Mouse (Mus musculus) G1E-ER4 (cell line): ENCODE results near the gene Acsf2. TPM values are rescaled to one million over a fixed set of nuclear protein-coding genes. Genes with fewer than 3 reads are reported as not detected.

Experiments used
- GATA1 ChIP-seq: IDR thresholded peaks from one replicate; pipeline ENCODE4 v1.8.0; 2012; ENCODE audit warnings: low read length, inconsistent platforms
- polyA plus RNA-seq: library from polyadenylated mRNA; stranded (reverse); fragments of >175 nt; gene quantifications from 2 replicates; pipeline ENCODE4 v1.2.3, GENCODE M21; 2012

Acsf2 gene
- polyA plus RNA-seq, 1 experiment, result 0.08 TPM

- no peak for TF ChIP-seq GATA1
Observed at GRCm38 (mm10) chr11:94542400-94542799, 59.3 kb downstream of the Acsf2 start.

- TF ChIP-seq GATA1, result no peak
Observed at GRCm38 (mm10) chr11:94539761-94540160, 61.9 kb downstream of the Acsf2 start.

GRCm38 (mm10) chr11:94538733-94539292, 62.9 kb downstream of the Acsf2 start:
- TF ChIP-seq GATA1, result no peak

- TF ChIP-seq GATA1, result no peak
Observed at GRCm38 (mm10) chr11:94533171-94533570, 68.5 kb downstream of the Acsf2 start.

GRCm38 (mm10) chr11:94528879-94529278, 72.8 kb downstream of the Acsf2 start:
- TF ChIP-seq GATA1, result no peak

- TF ChIP-seq GATA1, result no peak
Observed at GRCm38 (mm10) chr11:94526171-94526879, 75.3 kb downstream of the Acsf2 start.

GRCm38 (mm10) chr11:94521219-94521843, 80.3 kb downstream of the Acsf2 start, which contains the start of gene Mycbpap:
Gene Mycbpap, minus strand, starts transcription at chr11:94521742.
- TF ChIP-seq GATA1, result no peak

- TF ChIP-seq GATA1, result no peak
Observed at GRCm38 (mm10) chr11:94513452-94513851, 88.2 kb downstream of the Acsf2 start.

- no peak for TF ChIP-seq GATA1
Observed at GRCm38 (mm10) chr11:94508976-94509375, 92.7 kb downstream of the Acsf2 start.

Other genes with a start within 250 kb of the Acsf2 start
- gene Abcc3, start 208.9 kb downstream of the Acsf2 start, polyA plus RNA-seq, result not detected in 2 replicates
- not detected in 2 replicates for gene Cacna1g, start 127.7 kb downstream of the Acsf2 start, polyA plus RNA-seq
- not detected in 2 replicates for gene Spata20, start 115.7 kb downstream of the Acsf2 start, polyA plus RNA-seq
- gene Epn3, start 101.9 kb downstream of the Acsf2 start, polyA plus RNA-seq, result not detected in 2 replicates
- gene Mycbpap, start 80.1 kb downstream of the Acsf2 start, polyA plus RNA-seq, result not detected in 2 replicates
- 7.4 and 9.0 TPM in 2 replicates for gene Rsad1, start 52.6 kb downstream of the Acsf2 start, polyA plus RNA-seq
- gene Chad, start 36.8 kb downstream of the Acsf2 start, polyA plus RNA-seq, result not detected in 2 replicates
- gene Lrrc59, start 27.9 kb upstream of the Acsf2 start, polyA plus RNA-seq, result 189 and 198 TPM in 2 replicates
- gene Mrpl27, start 51.9 kb upstream of the Acsf2 start, polyA plus RNA-seq, result 108 and 114 TPM in 2 replicates
- 31.3 and 44.4 TPM in 2 replicates for gene Eme1, start 52.1 kb upstream of the Acsf2 start, polyA plus RNA-seq
- gene Xylt2, start 75.6 kb upstream of the Acsf2 start, polyA plus RNA-seq, result 12.6 and 13.4 TPM in 2 replicates
- gene Gm11541, start 102.6 kb upstream of the Acsf2 start, polyA plus RNA-seq, result not detected in 2 replicates
- gene Cdc34b, start 139.9 kb upstream of the Acsf2 start, polyA plus RNA-seq, result 0.06 and 0.12 TPM in 2 replicates
- not detected in 2 replicates for gene Tmem92, start 180.8 kb upstream of the Acsf2 start, polyA plus RNA-seq